Mouse (Mus musculus) right cerebral cortex, postnatal 4 days (tissue): ENCODE data around the gene Gm21962.
"Not testable (repeated sequence)": the region's sequence is repeated elsewhere in the genome, so short reads cannot be mapped to it uniquely, and the experiment has no call there.

Experiments
- DNase-seq: peaks from one replicate; pipeline ENCODE4 v3.0.0-alpha.2; 2022

Gene Gm21962

GRCm38 (mm10) chr3:137671224-137671623, at the start of gene Gm21962:
Gene Gm21962, plus strand, starts transcription at chr3:137671524.
- not testable (repeated sequence) for DNase-seq

- DNase-seq: no peak
These were observed 49.2 kb upstream of the Gm21962 start for GRCm38 (mm10) chr3:137622091-137622490.

- DNase-seq: no peak
These were observed 48.3 kb upstream of the Gm21962 start for GRCm38 (mm10) chr3:137622895-137623580.

GRCm38 (mm10) chr3:137623581-137624362, 47.6 kb upstream of the Gm21962 start:
- DNase-seq: peak; percentile 44

GRCm38 (mm10) chr3:137625054-137625453, 46.3 kb upstream of the Gm21962 start:
- DNase-seq: no peak

GRCm38 (mm10) chr3:137633726-137634125, 37.6 kb upstream of the Gm21962 start:
- DNase-seq: no peak

- no peak for DNase-seq
These were observed 34.8 kb upstream of the Gm21962 start for GRCm38 (mm10) chr3:137636571-137636970.

GRCm38 (mm10) chr3:137641238-137641637, 30.1 kb upstream of the Gm21962 start:
- no peak for DNase-seq

- no peak for DNase-seq
These were observed 29.2 kb upstream of the Gm21962 start for GRCm38 (mm10) chr3:137642137-137642536.

GRCm38 (mm10) chr3:137642568-137642967, 28.8 kb upstream of the Gm21962 start:
- DNase-seq: no peak

- DNase-seq: no peak
These were observed 27.2 kb upstream of the Gm21962 start for GRCm38 (mm10) chr3:137644081-137644480.

GRCm38 (mm10) chr3:137644947-137645346, 26.4 kb upstream of the Gm21962 start:
- DNase-seq: no peak

- DNase-seq: peak; percentile 14
These were observed 23.8 kb upstream of the Gm21962 start for GRCm38 (mm10) chr3:137647427-137648100.

GRCm38 (mm10) chr3:137649112-137649511, 22.2 kb upstream of the Gm21962 start:
- no peak for DNase-seq

GRCm38 (mm10) chr3:137652853-137653252, 18.5 kb upstream of the Gm21962 start:
- DNase-seq: no peak

- DNase-seq: peak; percentile 29
These were observed 9.6 kb downstream of the Gm21962 start for GRCm38 (mm10) chr3:137680923-137681322.

- peak; percentile 44 for DNase-seq
These were observed 11.8 kb downstream of the Gm21962 start for GRCm38 (mm10) chr3:137682911-137683806.

- DNase-seq: no peak
These were observed 12.6 kb downstream of the Gm21962 start for GRCm38 (mm10) chr3:137683807-137684403.

- DNase-seq: no peak
These were observed 15.6 kb downstream of the Gm21962 start for GRCm38 (mm10) chr3:137686932-137687331.

- DNase-seq: no peak
These were observed 20.2 kb downstream of the Gm21962 start for GRCm38 (mm10) chr3:137691503-137691902.

GRCm38 (mm10) chr3:137715946-137716345, 44.6 kb downstream of the Gm21962 start:
- DNase-seq: no peak

GRCm38 (mm10) chr3:137716573-137717157, 45.3 kb downstream of the Gm21962 start:
- DNase-seq: no peak
